Mouse (Mus musculus): ENCODE data around the gene Wdr12. TPM values are rescaled to one million over a fixed set of nuclear protein-coding genes. Genes with fewer than 3 reads are reported as not detected.

Wdr12 gene
- 15.9 and 18.8 TPM in 2 replicates for polyA plus RNA-seq (2012; rRNA removed)

GRCm38 (mm10) chr1:60098024-60098781, at the start of gene Wdr12, which contains the start of gene Carf:
Gene Wdr12, minus strand, starts transcription at chr1:60098645.
Gene Carf, plus strand, starts transcription at chr1:60098247.

GRCm38 (mm10) chr1:60042796-60043469, 55.5 kb downstream of the Wdr12 start, which contains the start of gene Ica1l:
Gene Ica1l, minus strand, starts transcription at chr1:60043184.

Other genes with a start within 250 kb of the Wdr12 start
- gene Fam117b, start 185.6 kb downstream of the Wdr12 start, polyA plus RNA-seq (2012; rRNA removed) = 2.9 and 3.3 TPM in 2 replicates
- 0.22 and 0.27 TPM in 2 replicates for gene Ica1l, start 55.5 kb downstream of the Wdr12 start, polyA plus RNA-seq (2012; rRNA removed)
- 1.6 and 1.8 TPM in 2 replicates for gene Carf, start 398 bp downstream of the Wdr12 start, polyA plus RNA-seq (2012; rRNA removed)
- gene Nbeal1, start 82.0 kb upstream of the Wdr12 start, polyA plus RNA-seq (2012; rRNA removed) = 0.77 and 0.80 TPM in 2 replicates
- gene Cyp20a1, start 244.7 kb upstream of the Wdr12 start, polyA plus RNA-seq (2012; rRNA removed) = 8.9 and 10.4 TPM in 2 replicates

Measured in liver, embryonic 14 days (tissue).